Mouse (Mus musculus) 3T3-L1 (cell line): ENCODE data around the gene Becn1.

Source experiments
- DNase-seq: peaks from one replicate; pipeline ENCODE4 v3.0.0-alpha.2; 2015; ENCODE audit warnings: low read depth, low spot score

Gene Becn1

DNA sequence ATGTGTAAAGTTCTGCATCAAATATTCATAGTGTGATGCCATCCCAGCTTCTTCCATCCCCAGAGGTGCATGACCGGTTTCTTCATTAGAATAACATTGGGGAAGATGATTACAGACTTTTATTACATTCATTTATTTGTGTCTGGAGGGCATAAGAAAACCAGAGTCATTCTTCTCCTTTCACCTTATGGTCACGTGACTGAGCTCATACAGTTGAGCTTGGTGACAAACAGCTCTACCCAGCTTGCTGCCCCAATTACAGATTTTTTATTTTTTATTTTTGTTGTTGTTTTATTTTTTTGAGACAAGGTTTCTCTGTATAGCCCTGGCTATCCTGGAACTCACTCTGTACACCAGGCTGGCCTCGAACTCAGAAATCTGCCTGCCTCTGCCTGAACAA, 29.6 kb downstream of the Becn1 start:
- DNase-seq = no peak

DNA sequence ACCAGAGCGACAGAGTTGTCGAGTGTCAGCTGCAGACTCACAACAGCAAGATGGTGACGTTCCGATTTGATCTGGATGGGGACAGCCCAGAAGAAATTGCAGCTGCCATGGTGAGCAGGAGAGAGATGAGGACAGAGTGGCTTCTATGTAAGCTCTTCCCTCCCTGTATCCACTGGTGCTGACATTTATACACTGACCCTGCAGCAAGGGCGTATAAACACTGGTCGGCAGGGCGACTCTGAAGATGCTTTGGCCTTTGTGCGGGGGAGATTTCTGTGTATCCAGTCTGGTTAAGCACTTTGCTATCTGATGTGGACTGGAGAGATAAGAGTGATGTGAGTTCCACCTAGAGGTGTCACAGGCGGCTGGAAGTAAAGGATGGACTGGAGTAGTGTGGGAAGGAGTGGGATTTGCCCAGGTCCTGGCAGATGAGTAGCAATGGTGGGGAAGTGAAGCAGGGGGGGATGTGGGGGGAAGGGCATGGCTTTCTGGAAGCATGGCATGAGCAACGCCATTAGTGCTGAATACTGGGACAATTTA, 32.4 kb downstream of the Becn1 start:
- DNase-seq = no peak

DNA sequence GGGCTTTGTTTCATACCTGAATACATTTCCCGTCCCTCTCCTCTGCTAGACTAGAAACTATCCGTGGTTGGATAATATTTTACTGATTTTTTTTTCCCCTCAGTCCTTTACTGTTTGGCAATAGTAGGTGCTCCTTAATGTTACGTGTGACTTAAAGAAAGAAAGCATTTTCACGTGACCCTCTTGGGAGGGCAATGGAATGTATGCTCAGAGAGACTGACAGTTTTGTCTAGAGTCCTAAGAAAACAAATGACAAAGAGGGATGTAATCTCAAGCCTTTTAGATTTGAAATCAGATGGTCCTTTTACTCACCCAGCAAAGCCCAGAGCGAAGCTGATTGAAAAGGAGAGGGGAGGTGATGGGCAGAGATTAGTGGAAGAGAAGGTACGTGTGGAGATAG, 36.2 kb downstream of the Becn1 start:
- no peak for DNase-seq

DNA sequence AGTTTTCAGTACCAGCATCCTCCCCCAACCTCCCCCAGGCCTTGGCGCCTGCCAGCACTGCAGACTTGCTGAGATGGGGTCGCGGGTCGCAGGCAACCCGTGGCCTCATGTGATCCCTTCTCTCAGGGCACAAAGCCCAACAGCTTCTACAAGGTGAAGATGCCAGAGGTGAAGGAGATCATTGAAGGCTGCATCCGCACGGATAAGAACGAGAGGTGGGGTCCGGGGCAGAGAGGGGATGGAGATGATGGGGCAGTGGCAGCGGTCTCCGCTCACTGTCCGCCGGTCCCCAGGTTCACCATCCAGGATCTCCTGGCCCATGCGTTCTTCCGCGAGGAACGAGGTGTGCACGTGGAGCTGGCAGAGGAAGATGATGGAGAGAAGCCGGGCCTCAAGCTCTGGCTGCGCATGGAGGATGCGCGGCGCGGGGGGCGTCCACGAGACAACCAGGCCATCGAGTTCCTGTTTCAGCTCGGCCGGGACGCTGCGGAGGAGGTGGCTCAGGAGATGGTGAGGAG, 37.1 kb downstream of the Becn1 start:
- no peak for DNase-seq

DNA sequence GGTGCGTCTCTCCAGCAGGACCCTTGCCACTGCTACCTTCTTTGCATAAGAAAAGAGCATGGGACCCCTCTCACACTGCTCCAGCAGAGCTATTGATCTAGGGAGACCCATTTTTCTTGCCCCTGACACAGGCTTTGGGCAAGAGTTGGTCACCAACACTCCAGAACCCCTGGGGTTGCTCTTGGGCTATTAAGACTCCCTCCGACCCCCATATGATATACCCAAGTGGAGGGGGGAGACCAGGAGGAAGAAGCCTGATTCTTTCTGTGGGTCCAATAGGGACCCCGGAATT, 38.2 kb downstream of the Becn1 start:
- DNase-seq = no peak

DNA sequence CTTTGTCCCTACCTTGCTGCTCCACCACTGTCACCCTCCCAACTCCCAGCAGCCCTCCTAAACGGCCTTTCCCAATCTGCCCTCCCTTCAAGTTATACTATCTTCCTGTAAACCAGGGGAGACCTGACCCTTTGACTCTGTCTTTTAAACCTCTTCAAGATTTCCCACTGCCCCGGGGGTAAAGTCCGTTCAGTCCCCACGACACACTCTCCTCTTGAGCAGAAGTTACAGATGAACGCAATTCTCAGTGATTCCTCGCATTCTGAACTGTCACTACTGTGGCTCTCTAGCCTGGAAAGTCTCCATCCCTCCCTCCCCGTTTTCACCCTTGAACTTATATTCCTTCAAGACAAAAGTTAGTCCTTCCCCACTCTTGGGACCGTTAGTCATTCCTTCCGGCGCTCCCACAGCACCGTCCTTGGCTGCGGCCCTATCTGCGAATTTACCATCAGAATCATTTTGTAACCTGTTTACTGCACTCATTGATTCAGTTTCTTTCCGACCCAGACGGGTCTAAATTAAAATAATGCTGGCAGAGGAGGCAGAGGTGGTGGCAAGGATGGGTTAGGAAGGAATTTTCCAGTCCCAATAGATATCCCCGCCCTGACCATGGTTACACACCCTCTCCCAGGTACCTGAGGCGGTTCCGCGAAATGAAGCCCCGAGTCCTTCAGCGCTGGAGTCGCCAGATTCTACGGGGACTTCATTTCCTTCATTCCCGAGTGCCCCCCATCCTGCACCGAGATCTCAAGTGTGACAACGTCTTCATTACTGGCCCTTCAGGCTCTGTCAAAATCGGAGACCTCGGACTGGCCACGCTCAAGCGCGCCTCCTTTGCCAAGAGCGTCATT, 38.7 kb downstream of the Becn1 start:
- no peak for DNase-seq

DNA sequence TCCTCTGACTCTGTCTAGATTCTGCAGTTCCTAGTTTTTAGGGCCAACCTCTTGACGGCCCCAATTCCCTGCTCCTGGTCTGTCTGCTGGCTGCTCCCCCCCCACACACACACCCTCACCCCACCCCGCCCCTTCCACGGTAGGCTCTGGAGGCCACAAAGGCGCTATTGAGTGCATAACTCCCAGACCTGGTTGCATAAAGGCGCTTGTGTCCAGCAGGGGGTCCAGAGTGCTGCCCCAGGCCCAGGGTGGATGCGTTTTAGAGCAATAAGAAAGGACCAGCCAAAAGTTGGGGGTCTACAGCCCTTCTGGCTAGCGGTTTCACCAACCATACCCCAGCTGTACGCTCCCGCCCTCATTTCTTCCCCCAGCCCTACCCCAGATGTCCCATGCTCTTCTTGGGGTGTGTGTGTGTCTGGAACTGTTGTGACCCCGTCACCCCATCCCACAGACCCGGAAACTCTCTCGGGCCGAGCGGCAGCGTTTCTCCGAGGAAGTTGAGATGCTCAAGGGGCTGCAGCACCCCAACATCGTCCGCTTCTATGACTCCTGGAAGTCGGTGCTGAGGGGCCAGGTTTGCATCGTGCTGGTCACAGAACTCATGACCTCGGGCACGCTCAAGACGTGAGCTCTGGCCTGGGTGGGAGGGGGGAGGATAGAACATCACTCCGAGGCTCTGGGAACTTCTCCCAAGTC, 39.7 kb downstream of the Becn1 start:
- DNase-seq = no peak

DNA sequence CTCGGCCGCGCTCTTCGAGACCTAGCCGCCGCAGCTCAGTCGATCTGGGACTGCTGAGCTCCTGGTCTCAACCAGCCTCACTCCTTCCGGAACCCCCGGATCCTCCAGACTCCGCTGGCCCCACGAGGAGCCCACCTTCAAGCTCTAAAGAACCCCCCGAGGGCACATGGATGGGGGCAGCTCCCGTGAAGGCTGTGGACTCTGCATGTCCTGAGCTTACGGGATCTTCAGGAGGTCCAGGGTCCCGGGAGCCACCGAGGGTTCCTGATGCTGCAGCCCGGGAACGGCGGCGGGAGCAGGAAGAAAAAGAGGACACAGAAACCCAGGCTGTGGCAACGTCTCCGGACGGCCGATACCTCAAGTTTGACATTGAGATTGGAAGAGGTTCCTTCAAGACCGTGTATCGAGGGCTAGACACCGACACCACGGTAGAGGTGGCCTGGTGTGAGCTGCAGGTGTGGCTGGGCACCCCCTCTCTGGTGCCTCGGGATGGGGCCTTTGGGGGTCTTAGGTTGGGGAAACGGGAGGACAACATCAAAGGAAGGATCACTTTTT, 41.2 kb downstream of the Becn1 start:
- DNase-seq = no peak

DNA sequence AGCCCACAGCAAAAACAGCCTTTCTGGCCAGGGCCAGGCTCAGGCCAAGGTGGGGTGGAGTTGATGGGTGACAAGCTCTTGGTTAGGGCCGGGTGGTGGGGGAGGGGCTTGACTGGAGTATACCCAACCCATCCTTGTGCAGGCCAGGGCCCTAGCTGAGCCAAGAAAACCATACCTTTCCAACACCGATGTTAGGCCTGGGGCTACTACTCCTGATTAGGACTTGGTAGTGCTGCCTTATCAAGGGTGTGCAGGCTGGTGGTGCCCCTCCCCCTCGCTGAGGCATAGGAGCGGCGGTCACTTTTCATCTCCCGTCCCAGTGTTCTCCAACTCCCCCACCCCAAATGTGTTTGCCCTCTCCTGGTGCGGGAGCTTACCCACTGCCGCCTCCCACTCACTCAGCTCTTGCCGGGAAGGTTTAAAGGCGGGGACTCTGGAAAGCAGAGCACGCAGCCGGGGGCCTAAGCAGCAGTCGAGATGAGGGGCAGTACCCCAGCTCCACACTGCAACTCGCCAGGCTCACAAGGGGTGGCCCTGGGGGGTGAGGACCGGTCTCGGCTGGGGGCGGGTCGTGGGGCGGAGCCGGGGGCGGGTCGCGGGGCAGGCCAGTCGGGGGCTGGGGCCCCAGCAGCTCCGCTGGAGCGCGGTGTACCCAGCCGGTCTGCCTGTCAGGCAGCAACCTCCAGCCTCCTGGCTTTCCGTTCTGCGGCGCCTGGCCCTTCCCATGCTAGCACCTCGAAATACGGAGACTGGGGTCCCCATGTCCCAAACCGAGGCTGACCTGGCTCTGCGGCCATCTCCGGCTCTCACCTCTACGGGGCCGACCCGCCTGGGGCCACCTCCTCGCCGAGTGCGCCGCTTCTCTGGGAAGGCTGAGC, 41.9 kb downstream of the Becn1 start, which contains the start of gene Wnk4:
Wnk4 (plus strand) TSS at position 620 of the 878 bp plus-strand sequence.
- peak; percentile 58 for DNase-seq

DNA sequence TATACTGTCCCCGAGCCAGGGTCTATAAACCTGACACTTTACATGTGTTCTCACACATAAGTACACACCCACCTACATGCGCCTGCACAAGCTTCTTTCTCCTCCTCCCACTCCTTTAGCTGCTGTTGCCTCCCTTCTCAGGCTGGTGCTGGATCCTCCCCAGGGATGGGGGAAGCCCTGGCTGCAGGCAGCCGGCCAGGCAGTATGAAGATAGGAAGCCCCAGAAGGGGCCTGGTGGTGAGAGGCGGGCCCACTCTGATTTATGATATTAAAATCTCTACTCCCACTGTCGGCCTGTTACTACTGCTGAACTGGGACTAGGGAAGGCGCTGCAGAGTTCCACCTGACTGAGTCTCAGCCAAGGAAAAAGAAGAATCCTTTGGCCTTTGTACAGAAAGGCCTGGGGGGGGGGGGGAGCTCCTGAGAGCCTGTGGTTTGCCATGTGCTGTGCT, 42.8 kb downstream of the Becn1 start:
- DNase-seq = peak; percentile 77

DNA sequence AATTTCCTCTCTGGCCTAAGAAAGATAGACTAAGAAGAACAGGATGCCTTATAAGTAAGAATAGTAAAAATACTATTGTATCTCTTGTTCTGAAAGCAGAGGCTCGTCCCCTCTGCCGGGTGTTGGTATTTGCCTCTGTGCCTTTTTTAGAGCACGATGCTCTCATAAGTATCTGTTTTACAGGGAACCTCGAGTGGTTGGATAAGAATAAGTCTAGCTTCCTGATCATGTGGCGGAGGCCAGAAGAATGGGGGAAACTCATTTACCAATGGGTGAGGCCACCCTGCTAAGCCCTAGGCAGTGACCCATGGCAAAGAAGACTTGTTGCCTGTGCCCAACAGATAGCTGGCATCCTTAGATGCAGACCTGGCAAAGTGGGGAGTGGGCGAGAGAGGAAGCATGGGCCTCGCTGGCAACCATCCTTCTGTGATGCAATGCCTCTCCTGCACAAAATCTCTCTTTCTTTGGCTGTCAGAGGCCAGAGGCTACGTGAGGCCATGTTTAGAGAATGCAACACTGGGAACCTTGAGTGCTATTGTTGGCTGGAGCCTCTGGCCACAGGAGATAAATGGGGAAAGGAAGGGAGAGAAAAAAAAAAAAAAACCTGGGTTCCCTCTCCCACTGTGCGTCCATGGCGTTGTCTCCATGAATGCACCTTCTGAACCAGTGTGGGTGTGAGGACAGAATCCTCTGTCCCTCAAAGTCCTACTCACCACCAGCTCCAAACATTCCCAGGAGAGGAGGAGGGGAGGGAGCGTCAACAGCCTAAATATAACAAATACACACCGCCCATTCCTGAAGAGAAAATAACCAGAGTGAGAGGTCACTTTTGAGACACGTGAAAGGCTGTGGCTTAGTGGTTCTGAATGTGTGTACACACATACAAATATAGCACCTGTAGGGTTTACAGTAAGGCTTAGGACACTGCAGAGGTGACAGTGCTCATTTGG, 46.0 kb downstream of the Becn1 start:
- DNase-seq = no peak

DNA sequence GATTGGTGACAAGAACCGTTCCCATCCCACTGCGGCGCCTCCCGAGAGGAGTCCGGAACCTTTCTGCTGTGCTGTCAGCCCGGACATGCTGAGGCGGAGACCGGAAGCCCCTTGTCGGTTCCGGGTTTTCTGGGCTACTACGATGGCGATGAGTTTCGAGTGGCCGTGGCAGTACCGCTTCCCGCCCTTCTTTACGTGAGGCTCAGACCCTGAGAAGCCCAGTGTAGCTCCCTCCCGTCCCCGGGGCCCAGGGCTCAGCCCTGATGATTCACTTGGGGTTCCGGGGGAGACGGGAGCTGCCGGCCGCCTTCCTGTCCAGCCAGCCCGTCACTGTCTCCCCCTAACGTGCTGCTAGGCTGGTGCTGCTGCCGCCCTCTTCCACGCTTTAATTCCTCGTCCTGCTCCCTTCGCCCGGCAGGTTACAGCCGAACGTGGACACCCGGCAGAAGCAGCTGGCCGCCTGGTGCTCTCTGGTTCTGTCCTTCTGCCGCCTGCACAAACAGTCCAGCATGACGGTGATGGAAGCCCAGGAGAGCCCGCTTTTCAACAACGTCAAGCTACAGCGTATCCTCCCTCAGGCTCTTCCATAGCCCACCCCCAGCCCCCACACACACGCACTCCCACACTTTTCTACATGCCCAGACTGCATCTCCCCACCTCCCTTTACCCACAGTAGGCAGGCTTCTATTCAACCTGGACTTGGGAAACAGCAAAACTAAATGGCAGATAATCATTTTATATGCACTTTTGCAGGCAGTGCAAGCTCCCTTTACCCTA, 48.3 kb downstream of the Becn1 start, which contains the start of gene Vps25:
Vps25 (plus strand) TSS at position 95 of the 777 bp plus-strand sequence.
- DNase-seq = peak; percentile 90

DNA sequence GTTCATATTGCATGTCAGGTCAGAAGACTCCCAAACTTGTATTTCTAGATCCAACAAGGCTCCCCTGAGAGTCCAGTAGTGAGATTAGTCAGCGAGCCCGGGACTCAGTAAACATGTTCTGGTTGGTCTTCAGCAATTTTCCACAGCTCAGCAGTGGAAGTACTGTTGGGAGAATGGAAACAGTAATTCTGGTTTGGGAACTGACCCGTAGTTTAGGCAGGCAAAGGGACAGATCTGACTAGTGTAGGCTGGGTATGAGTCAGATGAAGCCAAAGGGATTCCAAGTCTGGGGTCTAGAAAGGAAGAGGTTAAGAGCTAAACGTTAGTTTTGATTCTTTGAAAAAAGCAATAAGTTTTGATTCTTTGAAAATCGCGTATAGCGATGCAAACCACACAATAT, 49.1 kb downstream of the Becn1 start:
- DNase-seq = peak; percentile 66

DNA sequence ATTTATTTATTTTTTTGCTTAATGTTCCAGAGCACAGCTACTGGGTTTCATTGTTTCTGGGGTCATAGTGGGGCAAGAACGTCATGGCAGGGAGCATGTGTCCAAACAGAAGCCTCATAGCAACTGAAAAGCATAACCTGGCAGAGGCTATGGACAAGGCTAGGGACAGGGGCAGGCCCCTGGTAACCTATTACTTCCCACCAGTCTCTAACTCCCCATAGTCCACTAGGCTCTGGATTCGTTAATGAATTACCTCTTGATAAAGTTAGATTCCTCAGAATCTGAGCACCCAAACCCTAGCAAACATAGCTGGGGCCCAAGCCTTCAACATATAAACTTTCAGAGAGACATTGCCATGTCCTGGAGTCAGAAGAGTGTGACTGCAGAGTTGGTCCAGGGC, 51.1 kb downstream of the Becn1 start:
- no peak for DNase-seq

DNA sequence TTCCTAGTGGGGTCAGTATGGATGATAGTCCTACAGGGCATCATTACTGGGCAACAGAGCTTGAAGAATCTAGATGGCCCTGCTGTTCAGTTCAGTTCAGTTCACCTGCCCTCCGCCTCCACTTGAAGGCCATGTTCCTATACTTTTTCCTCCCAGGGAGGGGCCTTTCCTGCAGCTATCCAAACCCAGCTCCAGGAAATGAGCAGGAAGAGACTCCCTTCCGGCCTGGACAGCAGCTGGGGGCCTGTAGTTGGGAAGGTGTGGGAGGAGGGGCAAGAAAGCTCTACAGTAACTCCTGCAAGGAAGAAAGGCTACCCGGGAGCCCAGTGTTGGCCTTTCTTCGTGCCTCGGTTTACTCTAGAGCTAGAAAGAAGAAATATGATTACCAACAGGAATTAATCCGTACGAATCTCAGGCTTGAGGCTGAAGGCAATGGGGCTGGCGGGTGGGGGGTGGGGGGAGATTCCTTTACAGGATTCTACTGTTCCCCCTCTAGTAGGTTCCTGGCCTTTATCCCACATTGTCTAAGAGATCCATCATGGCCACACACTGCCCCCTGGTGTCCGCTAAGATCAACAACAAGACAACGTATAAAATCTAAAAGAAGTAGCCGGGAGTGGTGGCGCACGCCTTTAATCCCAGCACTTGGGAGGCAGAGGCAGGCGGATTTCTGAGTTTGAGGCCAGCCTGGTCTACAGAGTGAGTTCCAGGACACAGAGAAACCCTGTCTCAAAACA, 53.7 kb downstream of the Becn1 start:
- peak; percentile 71 for DNase-seq

DNA sequence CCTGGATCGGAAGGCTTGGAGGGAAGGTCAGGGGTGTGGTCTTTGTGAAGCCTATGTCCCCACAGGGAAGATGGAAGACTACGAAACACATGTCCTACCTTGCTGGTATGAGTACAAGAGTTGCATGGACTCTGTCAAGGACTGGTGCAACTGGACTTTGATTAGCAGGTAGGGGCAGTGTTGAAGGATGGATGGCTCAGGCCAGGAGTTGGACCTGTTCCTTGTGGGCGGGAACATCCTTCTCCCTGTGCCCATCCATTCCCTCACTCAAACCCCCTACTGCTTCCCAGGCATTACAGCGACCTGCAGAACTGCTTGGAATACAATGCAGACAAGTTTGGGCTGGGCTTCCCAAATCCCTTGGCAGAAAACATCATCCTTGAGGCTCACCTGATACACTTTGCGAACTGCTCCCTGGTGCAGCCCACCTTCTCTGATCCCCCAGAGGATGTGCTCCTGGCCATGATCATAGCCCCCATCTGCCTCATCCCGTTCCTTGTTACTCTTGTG, 54.5 kb downstream of the Becn1 start:
- no peak for DNase-seq

DNA sequence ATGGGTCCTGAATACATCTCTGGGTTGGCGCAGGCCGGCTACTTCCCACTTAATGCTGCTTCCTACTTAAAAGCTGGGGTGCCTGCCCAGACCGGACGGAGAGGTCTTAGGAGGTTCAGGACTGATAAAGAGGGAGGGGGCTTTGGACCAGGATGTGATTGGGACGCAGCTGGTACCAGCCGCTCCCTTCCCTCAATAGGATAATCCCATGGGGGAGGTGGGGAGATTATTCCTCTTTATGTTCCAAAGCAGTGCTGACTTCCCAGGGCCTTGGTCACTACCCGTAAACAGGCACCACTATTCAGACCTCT, 55.4 kb downstream of the Becn1 start:
- no peak for DNase-seq

DNA sequence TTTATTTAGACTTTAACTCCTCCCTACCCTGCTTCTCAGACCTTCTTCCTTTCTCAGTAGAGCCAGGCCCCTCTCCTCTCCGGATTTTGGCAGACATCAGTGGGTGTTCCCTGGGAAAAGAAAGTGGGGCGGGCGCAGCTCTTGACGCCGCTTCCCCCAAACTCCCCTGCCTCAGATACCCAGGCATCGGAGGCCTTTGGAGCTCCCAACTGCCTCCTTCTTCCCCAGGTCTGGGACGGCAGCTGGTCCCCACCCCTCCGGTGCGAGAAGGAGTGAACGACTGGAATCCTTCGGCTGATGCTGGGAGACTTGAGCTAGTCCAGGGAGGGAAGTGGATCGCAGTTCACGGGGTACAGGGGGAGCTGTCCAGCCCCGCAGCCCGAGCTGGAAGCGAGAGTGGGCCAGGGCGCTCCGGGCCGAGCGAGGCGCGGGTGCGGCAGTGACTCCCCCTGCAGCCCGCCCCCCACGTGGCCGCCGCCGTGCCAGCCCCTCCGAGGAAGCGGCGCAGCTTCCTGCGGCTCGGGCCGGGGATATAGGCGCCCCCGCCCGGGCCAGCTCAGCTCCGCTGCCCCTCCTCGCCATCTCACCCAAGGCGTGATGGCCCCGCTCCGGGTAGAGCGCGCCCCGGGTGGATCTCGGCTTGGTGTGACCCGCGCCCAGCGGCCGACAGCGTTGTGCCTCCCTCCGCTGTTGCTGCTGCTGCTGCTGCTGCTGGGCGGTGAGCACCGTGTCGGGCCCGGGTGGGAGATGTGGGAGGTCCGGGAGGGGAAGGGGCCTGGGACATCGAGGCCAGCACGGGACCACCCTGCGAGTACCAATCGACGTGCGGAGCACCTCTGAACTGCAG, 56.0 kb downstream of the Becn1 start, which contains the start of gene Ramp2:
Ramp2 (plus strand) TSS at position 174 of the 847 bp plus-strand sequence.
- no peak for DNase-seq
